Comparison of ENCODE assay signal across 23 mouse cellular contexts in genomic region chr11:116732536-116732935, GRCm38 (mm10). TPM values are rescaled to one million over a fixed set of nuclear protein-coding genes. Genes with fewer than 3 reads are reported as not detected.
"Had no signal": no experiment of that assay in that cellular context is flagged by ENCODE, and none has a peak within 500 bp of the region (broad histone marks: within the 10 kb centered on the region; RNA-seq: fewer than 3 reads in every experiment).

No protein-coding gene starts in this region.

- H3K4me1 ChIP-seq: limb, embryonic 13.5 days; liver, embryonic 13.5 days; midbrain, embryonic 10.5 days; neural tube, embryonic 15.5 days had no signal

- H3K4me3 ChIP-seq: limb, embryonic 13.5 days; liver, embryonic 13.5 days; midbrain, embryonic 10.5 days; myocyte; neural tube, embryonic 15.5 days had no signal

- DNase-seq: kidney, adult 11 months; kidney, postnatal 10 days; left cerebral cortex, postnatal 4 days; liver, embryonic 13.5 days; lung, adult 2 months; lung, postnatal 4 days; midbrain, embryonic 14.5 days; thymus, postnatal 36 days had no signal

- H3K36me3 ChIP-seq: limb, embryonic 13.5 days; liver, embryonic 13.5 days; midbrain, embryonic 10.5 days; neural tube, embryonic 15.5 days had no signal

- H3K27ac ChIP-seq: limb, embryonic 13.5 days; liver, embryonic 13.5 days; midbrain, embryonic 10.5 days; neural tube, embryonic 15.5 days had no signal

- H3K27me3 ChIP-seq: limb, embryonic 13.5 days; liver, embryonic 13.5 days; neural tube, embryonic 15.5 days had no signal

RNA-seq across cellular contexts. Expression of gene St6galnac1, which starts 42.8 kb away (rescaled TPM):
- total RNA-seq: layer of hippocampus, adult 8-10 months; layer of hippocampus, postnatal 14 days; left cerebral cortex, adult 18-20 months; left cerebral cortex, postnatal 10 days; left cerebral cortex, postnatal 4 days; megakaryocyte, adult 5-6 weeks had no signal
- polyA plus RNA-seq: intestine, embryonic 14.5 days; kidney, embryonic 14.5 days; large intestine, adult 2 months; limb, embryonic 13.5 days; liver, embryonic 13.5 days; midbrain, embryonic 10.5 days; midbrain, embryonic 14.5 days; myocyte; neural tube, embryonic 11.5 days; neural tube, embryonic 15.5 days; stomach, embryonic 14.5 days; thymus, postnatal 0 days had no signal
